Mouse (Mus musculus): ENCODE measurements around the gene Sec24a.
"Not testable (repeated sequence)": the region's sequence is repeated elsewhere in the genome, so short reads cannot be mapped to it uniquely, and the experiment has no call there.

The Sec24a gene

DNA sequence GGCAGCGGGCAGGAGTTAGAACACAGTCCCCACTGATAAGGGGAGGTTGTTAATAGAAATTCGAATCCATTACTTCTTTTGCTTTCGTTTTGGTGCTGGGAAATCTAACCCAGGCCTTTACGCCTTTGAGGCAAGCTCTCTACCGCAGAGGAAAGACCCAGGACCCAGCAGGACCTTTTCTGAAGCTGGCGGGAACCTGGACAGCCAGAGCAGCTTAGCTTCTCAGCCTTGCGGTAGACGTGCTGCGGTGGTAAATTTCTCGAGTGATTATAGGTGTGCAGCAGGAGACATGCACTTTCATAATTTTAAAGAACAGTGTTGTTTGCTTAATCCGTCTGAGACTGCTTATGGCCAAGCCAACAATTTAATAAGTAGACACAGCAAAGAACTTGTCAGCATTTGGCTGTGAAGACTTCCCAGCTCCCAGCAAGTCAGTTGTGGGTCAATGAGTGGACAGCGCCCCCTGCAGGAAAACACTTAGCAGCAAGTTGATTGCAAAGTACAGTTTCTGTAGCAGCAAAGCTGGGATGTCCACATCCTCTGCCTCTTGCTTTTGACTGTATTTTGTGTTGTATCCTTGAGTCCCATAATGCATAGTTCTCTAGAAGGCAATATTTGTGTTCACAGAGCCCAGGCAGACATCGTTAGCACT, 82.0 kb downstream of the Sec24a start:
- DNase-seq, result peak; percentile 82

DNA sequence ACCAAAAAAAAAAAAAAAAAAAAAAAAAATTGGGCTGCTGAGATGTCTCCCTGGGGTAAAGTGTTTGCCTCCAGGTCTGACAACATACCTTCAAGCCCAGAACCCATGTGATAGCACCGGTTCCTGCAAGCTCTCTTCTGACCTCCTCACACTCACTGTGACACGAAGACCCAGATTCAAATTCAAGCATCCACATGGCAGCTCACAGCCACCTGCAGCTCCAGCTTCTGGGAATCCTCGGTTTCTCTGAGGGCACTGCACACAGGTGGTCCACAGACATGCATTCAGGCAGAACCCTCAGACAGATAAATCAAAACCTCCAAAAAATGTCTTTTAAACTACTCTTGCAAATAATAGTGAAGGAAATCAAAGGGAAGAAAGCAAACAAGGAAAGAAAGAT, 84.0 kb downstream of the Sec24a start:
- DNase-seq, result no peak

DNA sequence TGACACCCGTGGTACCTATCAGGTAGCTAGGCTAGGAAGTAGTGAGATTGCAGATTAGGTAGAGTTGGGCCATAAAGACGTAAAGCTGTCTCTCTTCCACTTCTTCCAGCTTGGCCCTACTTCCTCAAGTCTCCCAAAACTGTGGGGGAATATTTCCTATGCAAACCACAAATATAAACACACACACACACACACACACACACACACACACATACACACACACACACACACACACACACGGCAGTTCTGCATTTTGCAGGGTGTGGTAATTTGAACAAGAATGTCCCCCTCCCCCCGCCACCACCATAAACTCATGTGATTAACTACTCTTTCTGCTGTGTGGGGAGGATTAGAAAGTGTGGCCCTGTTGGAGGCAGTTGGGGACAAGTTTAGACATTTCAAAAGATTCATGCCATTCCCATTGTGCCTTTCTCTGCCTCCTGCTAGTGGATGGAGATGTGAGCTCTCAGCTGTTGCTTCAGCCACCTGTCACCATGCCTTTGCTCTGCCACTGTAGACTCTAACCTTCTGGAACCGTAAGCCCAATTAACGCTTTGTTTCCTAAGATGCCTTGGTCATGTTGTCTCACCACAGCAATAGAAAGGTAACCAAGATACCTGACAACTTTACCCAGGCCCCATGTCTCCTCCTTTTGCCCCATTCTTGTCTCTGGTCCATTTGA, 85.6 kb downstream of the Sec24a start:
- no peak for DNase-seq

DNA sequence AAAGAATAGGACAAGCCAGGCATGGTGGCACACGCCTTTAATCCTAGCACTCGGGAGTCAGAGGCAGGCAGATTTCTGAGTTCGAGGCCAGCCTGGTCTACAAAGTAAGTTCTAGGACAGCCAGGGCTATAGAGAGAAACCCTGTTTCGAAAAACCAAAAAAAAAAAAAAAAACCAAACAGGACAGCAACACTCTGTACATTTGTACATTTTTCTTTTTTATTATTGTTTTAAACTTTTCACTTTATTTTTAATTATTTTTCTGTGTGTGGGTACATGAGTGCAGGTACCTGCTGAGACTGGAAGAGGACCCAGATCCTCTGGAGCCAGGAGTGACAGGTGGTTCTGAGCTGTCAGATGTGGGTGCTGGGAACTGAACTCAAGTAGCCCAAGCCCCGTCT, 88.0 kb downstream of the Sec24a start:
- DNase-seq, result no peak

DNA sequence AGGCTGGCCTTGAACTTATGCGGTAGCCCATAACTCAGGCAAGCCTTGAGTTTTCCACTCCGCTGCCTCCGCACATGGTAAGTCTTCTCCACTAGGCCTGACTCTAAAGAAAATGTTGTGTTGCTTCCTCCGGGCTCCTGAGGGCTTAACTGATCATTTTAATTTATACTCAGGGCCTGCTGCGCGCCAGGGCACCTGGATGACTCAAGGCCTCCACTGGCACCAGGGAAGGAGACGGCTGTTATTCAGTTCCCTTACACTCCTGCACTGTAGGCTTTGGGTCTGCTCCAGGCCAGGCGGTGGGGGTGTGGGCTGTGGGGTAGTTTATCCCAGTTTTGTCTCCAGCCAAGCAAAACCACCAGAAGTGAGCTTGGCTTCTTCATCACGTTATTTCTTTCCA, 90.1 kb downstream of the Sec24a start:
- no peak for DNase-seq

DNA sequence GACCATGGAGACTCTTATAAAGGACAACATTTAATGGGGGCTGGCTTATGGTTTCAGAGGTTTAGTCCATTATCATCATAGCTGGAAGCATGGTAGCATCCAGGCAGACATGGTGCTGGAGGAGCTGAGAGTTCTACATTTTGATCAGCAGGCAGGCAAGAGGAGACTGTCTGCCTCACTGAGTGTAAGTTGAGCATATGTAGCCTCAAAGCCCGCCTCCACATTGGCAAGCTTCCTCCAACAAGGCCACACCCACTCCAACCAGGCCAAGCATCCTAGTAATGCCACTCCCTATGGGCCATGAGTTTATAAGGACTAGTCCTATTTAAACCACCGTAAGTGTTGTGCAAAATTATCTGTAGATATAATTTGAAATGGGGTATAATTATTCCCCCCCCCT, 92.1 kb downstream of the Sec24a start:
- DNase-seq, result no peak

DNA sequence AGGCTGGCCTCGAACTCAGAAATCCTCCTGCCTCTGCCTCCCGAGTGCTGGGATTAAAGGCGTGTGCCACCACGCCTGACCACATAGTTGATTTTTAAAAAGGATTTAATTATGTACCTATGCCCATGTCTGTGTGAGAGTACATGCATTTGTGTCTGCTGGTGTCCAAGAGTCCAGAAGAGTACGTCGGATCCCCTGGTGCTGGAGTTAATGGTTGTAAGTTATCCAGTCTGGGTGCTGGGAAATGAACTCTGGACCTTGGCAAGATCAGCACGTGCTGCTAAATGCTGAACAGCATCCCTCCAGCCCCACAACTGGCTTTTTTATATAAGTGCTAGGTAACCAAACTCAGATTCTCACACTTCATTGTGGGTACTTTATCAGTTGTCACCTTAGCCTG, 92.6 kb downstream of the Sec24a start:
- DNase-seq, result no peak

DNA sequence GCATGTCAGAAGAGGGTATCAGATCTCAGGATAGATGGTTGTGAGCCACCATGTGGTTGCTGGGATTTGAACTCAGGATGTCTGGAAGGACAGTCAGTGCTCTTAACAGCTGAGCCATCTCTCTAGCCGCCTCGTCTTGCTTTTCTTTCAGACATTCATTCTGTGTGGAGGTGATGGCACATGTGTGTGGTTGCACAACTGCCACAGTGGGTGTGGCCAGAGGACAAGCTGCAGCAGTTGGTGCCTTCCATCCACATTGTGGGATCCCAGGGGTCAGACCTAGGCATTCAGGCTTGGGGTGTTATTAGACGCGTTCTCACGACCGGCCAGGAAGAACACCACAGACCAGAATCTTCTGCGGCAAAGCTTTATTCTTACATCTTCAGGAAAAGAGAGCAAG, 98.7 kb downstream of the Sec24a start:
- DNase-seq, result not testable (repeated sequence)

DNA sequence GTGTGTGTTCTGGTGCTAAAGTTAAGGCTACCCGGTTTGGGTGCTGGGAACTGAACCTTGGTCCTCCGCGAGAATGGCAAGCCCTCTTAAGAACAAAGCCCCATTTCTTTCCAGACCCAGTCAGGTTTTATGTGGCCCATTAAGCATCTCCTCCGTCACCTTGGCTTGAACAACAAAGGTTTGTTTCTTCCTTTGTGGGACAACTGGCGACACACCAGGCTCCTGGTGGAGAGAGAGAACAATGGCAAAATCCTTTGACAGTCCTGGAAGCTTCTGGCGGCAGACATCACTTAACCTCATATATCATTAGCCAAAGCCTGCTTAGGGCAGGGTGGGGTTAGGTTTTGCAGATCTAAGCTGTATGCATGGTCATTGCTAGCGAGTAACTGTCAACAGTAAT, 100.8 kb downstream of the Sec24a start:
- DNase-seq, result no peak

DNA sequence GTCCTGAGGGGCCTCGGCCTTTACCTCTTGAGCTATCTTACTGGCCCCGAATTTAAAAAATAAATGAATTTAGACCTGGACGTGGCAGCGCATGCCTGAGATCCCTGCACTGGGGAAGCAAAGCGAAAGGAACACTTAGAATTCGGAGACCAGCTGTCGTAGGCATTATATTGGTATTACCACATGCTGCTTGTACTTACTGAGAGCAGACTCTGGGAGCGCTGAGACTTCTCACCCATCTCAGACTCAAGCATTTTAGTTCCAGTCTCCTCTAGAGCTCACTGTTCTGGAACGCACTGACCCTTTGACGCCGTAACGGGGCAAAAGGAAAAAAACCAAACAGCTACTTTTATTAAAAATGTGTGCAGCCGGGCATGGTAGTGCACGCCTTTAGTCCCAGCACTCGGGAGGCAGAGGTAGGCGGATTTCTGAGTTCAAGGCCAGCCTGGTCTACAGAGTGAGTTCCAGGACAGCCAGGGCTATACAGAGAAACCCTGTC, 101.5 kb downstream of the Sec24a start:
- DNase-seq, result no peak

DNA sequence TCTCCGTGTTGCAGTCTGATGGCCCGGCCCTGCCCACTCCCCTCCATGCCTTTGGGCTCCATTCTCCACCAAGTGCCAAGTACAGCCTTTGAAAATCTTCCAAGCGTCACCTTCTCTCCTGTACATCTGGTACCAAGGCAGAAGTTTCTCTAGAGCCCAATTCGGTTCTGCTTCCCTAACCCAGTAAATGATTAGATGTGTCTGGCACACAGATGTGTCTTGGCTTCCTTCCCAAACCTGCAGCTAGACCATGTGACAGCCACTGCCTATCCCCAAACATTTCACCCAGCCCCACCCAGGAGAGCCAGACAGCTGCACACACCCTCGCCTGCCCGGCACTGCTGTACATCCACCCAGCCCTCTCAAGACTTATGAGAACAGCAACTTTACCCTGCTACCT, 104.7 kb downstream of the Sec24a start:
- DNase-seq, result no peak

DNA sequence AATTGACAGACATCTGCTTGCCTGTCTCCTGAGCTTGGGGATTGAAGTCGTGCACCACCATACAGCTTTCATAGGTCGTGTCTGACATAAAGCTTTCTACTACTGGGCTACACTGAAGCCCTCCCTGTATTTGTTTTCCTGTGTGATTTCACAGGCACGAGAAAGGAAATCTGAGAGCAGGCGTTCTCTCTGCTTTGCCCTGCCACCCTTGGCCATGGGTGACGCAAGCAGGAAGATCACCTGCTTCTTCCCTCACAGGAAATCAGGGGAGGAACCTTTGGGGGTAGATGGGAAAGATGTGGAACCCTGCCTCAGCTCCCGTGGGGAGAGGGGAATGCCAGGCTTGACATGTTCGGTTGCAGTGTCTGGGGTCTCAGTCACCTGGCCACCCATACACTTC, 105.1 kb downstream of the Sec24a start:
- DNase-seq, result no peak

DNA sequence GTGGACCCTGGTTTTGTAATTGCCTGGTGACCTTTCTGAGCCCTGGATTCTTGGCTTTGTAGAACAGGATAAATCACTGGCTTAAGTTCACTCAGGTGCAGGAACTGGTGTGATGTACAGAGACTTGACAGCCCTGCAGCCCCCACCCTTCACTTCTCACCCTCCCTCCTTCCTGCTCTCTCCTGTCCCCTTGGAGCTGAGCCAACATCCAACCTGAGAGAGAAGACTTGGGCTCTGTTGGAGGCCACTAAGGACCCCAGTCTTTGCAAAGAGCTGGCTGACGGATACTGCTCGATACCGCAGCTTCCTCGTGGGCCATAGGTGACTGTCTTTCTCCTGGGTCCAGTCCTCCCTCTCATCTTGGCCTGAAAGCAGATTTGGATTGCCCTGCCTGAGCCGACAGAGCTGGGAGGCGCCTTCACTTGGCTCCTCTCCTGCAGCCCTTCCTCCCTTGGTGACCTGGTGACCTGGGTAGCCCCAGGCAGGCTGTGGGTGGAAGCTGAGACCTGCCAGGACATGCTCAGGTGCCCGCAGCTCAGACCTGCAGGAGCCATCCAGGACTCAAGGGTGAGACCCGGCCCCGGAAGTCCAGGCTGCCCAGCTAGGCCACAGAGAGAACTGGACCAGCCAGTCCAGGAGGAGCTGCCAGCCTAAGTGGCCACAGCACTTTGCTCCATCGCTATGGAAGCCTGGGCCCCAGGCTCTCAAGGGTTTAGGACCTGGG, 106.5 kb downstream of the Sec24a start:
- DNase-seq, result no peak

DNA sequence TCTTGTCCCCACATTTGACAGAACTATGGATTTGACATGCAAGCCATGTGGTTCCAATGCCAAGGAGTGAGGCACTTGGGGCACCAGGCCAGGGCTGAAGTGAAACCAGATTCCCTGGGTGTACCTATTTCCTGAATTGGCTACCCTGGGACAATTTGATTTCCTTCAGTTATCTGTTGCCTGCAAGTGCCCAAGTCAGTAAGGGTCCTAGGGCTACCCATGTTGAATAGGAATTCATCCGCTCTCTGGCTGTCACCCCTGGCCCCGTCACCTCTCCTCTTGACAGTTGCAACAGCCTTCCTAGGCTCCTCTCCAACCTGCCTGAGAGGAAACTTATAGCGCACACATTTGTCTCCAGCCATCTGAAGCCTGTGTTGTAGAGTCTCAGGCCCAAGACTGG, 108.5 kb downstream of the Sec24a start:
- no peak for DNase-seq

DNA sequence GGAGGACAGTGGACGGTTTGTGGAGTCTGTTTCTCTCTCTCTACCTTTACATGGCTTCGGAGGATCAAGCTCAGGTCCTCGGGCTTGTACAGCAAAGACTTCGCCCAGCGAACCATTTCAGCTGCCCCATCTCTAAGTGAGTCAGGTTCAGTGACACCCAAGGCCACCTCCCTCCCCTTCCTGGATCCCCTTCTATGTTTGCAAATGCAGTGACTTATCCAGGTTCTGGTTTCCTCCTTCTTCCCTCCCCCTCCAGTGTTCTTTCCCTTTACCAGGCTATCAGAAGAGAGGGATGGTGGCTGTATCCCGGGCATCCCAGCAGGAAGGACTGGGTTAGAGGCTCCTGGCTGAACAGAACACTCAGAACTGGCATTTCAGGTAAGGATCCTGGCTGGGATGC, 109.7 kb downstream of the Sec24a start:
- DNase-seq, result no peak

DNA sequence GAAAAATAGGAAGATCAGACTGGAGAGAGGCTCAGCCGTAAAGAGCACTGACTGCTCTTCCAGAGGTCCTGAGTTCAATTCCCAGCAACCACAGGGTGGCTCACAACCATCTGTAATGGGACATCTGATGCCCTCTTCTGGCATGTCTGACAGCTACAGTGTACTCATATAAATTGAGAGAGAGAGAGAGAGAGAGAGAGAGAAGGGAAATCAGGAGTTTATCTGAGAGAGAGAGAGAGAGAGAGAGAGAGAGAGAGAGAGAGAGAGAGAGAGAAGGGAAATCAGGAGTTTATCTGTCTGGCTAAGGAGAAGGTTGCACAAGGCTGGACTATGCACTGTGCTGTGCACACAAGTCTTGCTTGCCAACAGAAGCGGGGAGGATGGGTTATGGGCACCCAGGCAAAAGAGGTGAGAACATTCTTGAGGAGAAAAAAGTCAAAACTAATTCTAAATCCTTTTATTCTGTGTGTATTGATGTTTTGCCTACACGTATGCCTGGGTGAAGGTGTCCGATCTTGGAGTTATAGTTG, 110.5 kb downstream of the Sec24a start:
- no peak for DNase-seq

DNA sequence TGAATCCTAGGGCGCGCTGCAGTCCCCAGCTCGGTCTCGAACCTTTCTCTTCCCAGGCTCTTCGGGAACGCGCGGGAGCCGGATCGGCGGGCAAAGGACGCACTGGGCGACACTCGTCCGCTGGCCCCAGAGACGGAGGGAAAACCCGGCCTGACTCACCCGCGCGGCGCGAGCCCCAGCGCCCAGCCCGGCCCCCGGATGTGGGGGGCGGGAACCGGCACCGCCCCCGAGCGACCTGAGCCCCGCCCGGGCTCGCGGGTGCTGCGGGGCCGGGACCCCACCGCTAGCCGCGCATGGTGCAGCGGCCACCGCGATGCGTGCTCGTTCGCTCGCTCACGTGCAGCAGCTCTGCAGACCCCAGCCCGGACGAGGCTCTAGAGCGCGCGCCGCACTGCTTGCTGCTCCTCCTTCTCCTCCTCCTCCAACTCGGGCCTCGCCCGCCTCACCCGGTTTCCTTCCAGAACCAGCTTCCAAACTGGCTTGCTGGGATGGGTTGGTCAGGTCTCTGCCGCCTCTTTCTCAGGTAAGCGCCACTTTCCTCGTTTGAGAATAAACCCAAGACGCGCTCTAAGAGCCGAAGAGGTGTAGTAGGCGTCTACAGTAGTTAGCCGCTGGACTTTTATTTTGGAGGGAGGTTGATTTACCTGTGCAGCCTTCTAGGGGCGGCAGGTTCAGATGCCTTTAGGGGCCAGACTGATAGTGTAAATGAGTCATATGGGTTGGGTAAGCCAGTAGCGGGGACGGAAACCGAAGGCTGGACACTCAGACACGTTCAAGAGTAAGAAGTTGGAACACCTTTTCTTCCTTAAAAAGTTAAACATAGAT, 112.5 kb downstream of the Sec24a start, which contains the start of the genes N4bp3 and D930048N14Rik:
Gene N4bp3 (minus strand): TSS at position 152 of the 825 bp plus-strand sequence.
Gene D930048N14Rik (plus strand): TSS at position 264 of the 825 bp plus-strand sequence.
- no peak for DNase-seq

DNA sequence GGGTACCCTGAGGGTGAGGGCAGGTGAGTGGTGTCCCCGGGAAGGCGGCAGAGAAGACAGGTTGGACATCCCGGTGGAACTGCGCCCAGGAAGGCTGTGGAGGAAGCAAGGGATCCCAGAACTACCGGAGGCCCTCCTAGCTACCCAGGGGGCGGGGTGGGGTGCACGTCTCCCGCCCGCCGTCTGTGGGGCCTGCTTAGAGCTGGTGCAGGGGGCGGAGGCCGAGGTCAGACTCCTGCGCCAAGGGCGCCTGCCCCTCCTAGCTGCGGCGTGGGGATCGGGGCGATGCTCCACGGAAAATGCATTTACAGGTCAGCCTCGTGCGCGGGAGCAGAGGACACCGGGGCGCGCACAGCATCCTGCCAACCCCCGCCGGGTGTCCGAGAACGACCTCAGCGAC, 113.2 kb downstream of the Sec24a start:
- DNase-seq, result no peak

DNA sequence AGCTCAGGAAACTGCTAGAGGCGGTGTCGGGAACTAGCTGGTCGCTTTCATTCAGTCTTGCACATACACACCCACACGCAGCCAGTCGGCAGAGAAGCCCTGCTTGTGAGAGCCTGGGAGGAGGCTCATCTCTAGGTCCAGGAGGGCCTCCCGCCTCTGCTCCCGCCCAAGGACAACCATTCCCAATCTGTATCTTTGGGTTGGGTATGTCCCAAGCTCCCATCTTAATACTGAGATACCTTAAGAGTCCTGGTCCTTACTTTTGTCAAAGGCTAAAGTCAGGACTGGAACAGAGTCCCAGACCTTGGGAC, 113.6 kb downstream of the Sec24a start:
- no peak for DNase-seq

DNA sequence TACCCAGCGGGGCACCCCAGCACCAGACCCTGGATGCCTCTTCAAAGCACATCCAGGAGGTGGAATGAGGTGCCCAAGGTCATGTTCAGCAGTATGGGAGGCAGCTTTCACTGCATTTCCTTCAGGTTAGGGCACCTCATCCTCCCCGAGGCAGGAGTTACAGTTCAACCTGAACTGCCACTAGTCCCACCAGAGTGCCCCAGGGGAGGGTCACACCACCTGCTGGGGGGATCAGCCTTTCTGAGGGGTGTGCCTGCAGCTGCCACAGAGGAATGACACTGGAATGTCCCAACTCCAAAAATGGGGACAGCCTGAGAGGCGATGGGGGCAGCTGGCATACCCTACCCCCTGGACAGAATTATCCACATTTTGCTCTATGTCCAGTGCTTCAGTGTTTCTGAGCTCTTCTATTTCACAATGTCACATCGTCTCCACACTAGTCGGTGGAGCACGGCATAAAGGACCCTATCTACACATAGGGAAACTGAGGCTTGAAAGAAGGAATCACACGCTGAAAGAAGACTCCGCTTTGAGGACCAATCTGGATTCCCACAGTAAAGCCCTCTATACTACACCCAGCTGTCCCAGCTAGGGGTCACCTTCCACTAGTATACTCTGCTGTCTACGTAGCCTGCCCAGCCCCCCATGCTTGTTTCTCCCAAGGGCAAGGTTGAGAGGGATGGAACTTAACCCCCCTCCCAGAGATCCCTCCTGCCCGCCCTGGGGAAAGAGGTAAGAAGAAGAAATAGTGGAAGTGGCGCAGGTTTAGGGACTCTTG, 114.1 kb downstream of the Sec24a start:
- DNase-seq, result no peak

DNA sequence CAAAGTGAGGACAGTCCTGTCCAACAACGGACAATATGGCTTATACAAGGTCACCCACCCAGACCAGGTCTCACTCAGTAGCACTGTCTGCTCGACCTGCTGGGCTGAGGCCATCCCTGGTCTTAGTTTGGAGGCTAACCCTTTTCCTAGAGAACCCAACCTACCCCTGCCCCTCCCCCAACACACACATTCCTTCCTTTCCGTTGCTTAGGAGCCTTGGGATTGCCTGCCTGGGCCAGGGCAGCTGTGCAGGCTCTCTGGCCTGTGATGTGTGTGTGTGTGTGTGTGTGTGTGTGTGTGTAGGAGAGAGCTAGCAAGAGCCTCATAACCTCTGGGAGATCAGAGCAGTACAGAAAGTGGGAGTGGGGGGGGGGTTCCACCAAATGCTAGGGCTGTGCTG, 114.9 kb downstream of the Sec24a start:
- DNase-seq, result no peak
